Mouse (Mus musculus): ENCODE results near the gene Fras1. TPM values are rescaled to one million over a fixed set of nuclear protein-coding genes. Genes with fewer than 3 reads are reported as not detected.

Gene Fras1
- total RNA-seq, 2 experiments from 2014 or later, result 6.5 to 6.8 TPM

DNA sequence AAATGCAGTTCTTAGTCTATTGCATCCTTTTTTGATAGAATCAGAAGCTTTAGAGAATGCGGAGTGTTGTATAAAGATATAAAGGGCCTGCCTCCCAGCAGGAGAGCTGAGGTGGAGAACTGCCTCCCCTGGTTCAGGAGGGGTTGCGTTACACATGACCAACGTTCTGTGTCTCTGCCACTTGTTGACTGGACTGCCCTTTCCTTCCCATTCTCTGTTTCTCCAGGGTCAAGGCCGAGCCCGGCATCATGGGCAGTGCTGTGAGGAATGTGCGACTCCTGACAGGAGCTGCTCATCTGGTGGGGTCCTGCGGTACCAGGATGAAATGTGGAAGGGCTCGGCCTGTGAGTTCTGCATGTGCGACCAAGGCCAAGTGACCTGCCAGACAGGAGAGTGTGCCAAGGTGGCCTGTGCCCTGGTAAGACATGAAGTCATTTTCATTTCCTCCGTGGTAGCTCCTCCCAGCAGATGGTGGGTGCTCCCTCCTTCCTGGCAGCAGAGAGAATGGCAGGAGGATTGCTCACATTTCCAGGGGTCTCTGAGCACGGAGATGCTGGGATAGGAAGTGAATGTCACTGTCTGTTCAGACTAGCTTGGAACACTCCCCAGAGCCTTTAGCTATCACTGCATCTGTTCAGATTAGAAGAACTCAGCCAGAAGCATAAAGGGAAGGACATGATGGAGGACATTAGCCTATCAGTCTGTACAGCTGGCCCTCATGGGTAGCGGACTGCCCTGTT, 181.4 kb downstream of the Fras1 start:
- DNase-seq, result no peak
- intact Hi-C loops (cut with DNase I), result no loop called here

DNA sequence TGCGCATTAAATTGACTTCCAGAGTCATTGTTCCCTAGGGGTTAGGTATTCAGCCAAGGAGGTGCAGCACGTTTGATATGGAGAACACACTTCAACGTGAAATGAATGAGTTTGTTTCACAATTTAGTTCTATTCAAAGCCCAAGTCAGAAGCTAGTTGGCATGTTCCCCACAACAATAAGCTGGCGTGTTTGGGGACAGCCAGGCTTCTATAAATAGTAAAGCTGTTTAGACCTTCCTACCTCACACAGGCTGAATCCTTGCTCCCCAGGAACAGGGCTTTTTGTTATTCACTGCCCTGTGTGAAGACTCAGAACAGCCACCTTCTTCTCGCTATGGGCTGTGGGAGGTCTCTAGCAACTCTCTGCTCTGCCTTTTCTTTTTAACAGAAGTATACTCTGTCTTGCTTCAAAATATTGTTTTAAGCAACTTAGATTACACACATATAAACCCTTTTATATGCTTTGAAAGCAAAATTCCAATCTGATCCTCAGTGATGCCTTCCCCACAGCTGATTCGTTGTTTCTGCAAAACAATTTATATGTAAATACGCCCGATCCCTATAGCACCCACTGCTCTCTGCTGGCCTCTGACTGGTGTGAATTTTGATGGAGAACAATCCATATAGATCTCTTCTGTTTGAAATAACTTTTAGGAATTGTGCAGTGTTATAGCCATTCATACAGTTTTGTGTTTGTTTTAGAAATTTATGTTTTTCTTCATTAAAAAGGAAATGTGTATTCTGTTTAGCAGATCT, 184.5 kb downstream of the Fras1 start:
- peak; percentile 28 to 31 for DNase-seq
- intact Hi-C loops (cut with DNase I), result no loop called here

DNA sequence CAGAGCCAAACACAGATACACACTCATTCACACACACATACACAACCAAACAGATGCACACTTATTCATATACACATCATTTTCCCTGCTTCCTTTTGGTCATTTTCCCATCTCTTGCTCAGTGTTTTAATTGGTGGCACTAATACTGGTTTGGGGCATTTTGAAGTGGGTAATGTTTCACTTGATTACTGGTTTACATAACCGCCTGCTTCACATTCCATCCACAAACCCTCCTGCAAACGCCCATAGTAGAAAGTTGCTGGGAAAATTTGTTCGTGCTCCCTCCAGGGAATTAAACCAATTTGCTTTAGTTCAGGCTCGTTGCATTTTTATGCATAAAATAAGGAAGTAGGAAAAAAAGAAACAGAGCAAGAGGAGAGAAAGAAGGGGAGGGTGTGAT, 200.8 kb downstream of the Fras1 start:
- no peak for DNase-seq
- intact Hi-C loops (cut with DNase I), result no loop called here

DNA sequence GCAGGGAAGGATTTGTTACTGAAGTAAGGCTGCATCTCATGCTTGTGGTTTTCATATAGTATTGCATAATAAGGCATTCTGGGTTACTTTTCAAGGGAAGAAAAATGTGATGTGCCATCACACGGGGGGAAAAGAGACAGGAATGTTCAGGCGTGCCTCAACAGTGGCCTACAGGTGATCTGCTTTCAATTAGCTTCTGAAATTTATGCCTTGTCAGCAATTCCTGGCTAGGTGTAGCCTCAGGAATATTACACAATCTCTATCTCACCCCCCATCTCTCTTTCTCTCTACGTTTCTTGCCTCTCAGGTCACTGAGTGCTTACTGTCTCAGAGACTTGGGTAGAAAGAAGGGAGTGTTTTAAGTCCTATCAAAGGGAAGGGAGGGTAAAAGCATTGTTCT, 204.9 kb downstream of the Fras1 start:
- intact Hi-C loops (cut with DNase I), result no loop called here
- DNase-seq, result no peak

DNA sequence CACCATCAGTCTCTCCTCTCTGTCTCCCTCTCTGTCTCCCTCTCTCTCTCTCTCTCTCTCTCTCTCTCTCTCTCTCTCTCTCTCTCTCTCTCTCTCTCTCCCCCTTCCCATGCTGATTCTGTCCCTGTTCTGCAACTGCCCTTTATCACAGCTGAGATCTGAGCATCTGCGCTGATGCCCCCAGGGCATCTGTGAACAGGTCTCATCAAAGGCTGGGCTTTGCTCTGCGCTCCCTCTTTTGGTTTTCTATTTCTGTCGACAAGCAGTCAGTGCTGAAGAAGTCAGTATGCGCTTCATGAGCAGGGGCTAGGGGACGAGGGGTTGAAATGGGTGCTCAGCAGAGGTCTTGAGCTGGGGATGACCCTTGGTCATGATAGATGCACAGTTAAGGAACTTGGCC, 206.2 kb downstream of the Fras1 start:
- DNase-seq, result peak in 1 of 2 experiments; percentile 5
- intact Hi-C loops (cut with DNase I), result no loop called here

DNA sequence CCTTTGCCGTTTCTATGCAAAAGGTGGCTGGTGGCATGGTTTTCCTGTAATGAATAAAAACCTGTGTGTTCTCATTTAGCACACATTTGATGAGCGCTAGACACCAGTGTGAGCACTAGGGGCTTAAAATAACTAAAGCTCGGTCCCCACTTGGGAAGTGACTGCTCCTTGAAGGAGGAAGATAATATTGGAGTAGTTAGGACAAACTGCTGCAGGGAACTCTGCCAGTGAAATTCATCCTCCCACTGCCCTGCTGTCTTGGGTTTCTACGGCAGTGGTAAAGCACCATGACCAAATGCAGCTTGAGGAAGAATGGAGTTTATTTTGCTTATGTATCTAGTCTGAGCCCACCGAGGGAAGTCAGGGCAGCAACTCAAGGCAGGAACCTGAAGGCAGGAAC, 211.0 kb downstream of the Fras1 start:
- intact Hi-C loops (cut with DNase I), result no loop called here
- no peak for DNase-seq

DNA sequence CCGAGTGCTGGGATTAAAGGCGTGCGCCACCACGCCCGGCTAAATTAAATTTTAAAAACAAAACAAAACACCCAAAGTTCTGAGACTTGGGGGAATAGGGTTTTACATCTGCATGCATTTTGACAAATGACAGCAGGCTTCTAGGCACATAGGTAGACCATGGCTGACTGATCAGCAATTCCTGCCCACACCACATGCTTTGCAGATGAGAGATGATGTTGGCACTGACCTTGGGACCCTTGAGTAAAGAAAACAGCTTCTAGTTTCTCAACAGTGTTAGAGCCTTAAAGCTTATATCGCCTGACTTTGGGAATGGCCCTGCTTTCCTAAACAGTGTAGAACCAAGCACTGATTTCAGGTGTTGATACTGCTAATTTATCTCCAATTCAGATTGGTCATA, 216.9 kb downstream of the Fras1 start:
- intact Hi-C loops (cut with DNase I), result no loop called here
- DNase-seq, result no peak

DNA sequence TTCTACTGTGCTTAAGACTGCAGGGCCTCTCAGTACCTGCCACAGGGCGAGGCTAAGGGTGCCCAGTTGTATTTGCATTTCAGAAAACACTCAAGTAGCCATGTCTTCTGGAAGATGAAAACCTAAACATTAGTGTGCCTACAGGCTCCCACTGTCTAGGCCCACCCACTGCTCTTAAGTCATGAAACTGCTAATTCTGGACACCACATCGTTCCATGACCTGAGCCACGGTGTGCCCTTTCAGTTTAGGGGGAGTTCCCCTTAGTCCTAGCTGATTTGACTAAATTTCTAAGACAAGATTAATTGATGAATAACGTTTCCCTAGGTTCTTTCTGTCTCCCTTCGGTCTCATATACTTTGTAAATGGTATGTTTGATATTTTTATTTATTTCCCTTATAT, 222.0 kb downstream of the Fras1 start:
- intact Hi-C loops (cut with DNase I), result no loop called here
- no peak for DNase-seq

DNA sequence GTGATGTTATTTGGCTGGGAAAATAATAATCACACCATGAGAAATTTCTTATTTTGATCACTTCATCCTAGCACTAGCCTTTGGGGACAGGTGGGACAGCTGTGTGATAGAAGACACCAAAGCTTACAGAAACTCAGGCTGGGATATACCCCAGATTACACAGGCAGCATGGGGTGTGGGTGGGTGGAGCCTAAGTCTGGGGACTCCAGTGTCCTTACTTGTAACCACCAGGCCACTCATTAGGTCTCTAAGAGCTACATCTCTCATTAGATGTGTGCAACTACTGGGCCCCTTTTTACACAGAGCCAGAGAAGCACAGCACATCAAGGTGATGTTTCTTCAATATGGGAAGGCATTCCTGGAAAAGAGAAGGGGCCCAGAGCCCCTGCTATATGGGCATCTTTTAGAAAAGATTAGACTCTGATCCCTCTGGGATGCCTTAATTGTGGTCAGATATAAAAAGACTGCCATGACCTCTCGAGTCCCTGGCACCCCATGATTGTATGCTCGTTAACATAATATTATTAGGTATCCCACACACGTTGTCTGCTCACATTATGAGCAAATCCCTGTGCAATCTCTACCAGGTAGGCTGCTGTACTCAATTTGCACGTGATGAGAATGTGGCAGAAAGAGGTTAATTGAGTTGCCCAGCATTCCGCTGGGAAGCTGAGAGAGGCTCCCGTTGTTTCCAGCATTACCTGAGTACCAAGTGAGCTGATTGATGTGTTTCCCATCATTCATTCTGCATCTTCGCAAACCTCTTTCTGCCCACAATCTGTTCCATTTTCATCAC, 230.4 kb downstream of the Fras1 start:
- intact Hi-C loops (cut with DNase I), result no loop called here
- no peak for DNase-seq

DNA sequence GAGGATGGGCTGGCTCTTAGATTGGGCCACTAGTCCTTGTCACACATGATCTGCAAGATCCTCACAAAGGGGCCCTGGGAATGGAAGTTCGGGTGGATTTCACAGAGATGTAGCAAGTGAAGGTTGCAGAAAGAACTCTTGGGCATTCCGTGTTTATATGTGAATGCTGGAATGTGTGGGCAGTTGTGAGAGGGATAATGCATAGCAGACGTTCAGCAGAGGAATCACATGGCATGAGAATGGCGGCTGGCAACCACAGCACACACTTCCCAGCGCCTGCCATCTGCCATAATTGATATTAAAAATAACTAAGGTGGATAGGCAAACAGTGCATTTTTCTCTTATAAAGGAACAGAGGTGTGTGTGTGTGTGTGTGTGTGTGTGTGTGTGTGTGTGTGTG, 234.3 kb downstream of the Fras1 start:
- no peak for DNase-seq
- intact Hi-C loops (cut with DNase I), result no loop called here

DNA sequence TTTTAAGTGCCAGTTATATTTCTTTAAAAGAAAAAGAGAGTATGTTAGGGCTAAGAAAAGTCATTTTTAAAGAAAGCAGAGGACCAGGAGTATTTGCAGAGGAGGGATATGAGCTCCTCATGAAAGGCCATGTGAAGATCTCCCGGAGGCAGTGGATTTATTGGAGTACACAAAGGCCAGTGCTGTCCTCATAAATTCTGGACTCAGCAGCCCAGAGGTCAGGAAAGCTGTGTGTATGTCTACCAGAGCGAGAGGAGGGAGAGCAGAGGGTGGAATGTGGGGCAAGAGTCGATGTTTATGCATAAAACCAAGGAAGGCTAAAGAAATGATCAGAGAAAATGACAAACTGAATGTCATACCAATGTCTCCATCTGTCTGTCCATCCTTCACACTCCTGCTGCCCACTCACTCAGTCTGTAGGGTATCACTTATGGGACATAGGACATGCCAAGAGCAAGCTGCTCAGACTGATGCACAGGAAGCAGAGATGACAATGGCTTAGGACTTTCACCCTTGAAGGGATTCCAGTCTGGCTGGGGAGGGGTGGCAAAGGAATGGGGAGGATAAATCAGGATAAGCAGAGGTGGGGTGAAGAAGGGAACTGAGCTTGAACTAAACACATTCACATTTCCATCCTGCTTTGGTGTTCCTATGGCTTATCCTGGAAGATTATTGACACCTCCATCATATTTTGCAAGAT, 235.0 kb downstream of the Fras1 start:
- intact Hi-C loops (cut with DNase I), result no loop called here
- DNase-seq, result no peak

DNA sequence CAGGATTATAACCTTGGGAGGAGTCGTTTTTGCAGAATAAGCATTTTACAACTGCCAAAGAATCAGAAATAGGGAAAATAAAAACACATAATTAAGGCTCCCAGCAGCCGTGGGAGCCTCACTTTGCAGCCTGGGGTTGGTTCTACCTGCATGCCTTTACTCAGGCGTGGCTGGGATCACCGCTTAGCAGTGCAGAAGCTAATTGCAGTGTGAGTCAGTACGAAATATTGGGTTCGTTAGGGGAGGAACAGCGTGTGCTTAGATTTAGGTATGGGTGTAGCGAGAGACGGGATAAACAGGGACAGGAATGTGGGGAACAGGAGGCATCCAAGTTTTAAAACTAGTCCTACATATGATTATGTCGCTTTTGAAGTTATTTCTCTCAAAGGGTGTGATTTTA, 238.3 kb downstream of the Fras1 start:
- intact Hi-C loops (cut with DNase I), result no loop called here
- DNase-seq, result no peak

DNA sequence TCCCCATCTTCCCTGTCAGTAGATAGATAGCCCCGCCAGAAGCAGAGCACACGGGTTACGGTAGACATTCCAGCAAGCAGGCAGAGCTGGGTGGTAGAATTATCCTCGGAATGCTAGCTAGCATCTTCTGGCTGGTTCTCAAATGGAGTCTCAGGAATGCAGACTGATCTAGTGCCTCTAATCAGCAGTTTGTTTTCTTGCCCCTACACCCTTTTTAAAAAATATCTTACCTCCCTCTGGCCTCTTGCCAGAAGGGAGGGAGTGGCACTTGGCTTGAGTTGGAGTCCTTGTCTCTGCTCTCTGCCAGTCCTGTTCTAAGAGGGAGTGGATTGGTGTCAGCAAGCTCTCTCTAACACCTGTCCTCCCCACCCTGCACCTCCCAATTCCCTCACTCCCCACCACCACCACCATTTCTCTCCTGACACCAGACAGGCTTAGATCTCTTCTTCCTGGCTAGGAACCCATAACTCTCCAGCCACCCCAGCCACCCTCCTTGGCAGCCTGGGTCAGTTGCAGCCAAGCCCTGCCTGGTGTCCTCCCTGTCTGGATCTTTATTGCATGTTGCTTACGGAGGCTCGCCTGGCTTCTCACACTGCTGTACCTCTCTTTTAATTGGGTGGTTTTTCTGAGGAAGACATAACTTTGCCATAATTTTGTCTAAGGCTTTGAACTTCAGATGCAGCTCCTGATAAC, 243.3 kb downstream of the Fras1 start:
- DNase-seq, result peak; percentile 26 to 40
- intact Hi-C loops (cut with DNase I), result no loop called here

DNA sequence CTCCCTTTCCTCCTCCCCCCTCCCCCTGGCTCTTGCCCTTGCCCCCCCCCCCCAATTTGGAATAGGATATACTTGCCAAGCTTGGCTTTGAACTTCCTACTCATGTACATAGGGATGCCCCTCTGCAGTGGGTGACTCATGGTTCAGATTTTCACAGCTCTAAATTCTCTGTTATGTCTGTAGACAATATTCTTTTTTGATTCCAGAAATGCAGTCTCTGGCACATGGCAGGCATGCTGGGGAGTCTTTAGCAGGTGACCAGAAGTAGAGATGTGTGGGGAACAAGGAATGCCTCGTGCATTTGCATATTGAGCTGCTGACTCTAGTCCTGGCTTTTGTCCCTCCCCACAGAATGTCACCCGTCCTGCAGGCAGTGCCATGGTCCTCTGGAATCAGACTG, 244.3 kb downstream of the Fras1 start:
- DNase-seq, result no peak
- intact Hi-C loops (cut with DNase I), result no loop called here

DNA sequence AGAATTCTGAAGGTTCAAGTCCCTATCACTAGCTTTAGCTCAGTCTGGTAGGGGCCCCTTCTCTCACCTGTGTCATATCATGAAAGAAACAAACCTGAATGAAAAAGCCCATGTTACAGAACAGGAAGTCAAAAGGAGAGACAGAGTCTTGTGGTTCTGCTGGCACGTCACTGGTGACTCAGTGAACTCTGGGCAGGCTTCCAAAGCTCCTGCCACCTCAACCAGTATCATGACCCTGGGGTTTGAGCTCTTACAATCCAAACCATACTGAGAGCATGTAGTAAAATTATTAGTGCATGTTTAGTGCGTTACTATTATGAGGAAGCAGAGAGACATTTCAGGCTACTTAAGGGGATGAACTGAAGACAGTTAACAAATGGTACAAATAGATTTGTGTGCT, 246.5 kb downstream of the Fras1 start:
- DNase-seq, result peak in 1 of 2 experiments; percentile 13
- intact Hi-C loops (cut with DNase I), result no loop called here

DNA sequence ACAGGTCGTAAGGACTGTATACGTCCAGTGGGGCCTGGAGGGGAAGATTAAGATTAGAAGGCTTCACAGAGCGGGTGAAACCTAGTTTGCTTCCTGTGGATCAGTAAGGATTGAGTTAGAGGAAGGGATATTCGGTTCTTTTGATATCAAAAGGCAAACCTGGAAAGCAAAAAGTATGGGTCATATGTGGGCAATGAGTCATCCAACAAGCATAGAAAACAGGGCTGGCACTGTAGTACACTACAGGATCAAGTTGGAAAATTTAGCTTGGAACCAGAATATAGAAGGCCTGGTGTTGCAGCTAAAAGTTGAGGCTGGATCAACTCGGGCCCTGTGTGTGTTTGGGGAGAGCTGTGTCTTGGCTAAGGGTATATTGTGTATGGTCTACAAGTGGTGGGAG, 246.9 kb downstream of the Fras1 start:
- no peak for DNase-seq
- intact Hi-C loops (cut with DNase I), result no loop called here

DNA sequence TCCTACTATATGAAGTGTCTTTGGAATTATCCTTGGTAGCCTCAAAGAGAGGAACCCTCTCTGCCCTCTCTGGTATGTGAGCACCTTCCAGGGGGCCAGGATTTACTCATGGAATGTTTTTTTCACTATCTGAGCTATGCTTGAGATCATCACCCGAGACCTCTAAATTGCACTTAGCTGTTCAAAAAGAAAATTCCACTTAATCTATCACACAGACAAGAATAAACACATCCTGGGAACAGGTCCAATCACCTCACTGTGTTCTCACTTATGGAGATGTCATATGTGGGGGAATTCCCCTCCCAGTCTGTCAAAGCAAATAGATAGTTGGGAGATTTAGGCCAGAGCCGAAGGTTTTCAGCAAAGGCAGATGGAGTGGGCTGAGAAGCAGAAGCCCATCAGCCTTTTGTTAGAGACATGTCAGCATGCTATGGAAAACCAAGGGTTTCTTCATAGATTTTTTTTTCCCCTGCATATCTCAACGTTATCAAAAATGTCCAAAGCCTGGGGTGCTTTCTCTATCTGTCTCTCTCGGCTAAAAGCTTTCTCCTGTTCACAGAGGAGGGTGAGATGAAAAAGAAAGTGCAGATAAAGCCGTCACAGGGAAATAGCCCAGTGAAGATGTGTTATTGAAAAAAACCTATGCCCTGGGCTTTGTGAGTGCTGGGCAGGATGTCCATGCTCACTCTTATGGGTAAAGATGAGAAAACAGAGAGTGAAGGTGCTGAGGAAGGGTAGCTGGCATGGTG, 249.0 kb downstream of the Fras1 start:
- no peak for DNase-seq
- intact Hi-C loops (cut with DNase I), result no loop called here

DNA sequence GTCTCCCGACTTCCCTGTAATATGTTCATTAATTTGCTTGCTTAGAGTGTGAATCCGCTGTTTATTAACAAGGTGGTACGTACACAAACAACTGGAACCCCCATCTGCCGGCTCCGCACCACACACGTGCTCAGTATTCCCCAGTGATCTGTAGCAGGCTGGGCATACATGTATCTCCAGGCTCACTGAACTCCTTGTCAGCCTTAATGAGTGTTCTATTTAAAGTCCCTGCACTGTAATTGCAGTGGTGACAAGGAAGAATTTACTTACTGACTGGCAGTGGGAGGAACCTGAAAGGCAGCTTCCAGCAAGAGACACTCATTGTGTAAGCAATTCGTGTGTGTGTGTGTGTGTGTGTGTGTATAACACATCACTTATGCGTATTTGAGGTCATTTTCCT, 256.1 kb downstream of the Fras1 start:
- DNase-seq, result peak; percentile 3 to 10
- intact Hi-C loops (cut with DNase I), result no loop called here

DNA sequence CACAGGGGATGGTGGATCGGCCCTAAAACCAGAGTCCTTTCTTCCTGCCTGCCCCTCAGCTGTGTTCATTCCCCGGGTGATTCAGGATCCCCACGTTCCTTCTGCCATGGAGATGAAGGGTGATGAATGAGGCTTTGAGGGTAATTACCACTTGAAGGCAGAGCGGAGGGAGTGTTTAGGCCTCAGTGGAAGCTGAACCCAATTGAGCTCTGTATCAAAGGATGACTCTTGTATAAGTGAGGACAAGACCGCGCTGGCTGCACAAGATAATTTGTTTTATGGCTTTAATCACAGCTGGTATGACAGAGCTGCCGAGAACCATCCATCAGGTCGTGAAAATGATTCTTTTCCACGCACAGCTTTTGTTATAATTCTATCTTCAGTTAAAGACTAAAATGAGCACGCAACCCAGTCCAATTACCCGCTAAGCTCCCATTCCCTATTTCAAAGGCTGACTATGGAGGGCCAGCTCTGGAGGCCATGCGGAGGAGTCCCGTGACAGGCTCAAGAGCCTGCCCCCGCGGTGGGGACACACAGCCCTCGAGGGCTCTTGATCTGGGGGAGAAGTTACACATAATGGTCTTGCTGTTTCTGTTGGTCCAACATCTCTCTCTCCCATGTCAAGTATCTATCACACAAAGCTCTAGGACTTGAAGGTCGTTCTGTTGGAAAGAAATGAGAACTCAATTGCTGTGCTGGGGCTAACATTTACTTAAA, 261.5 kb downstream of the Fras1 start:
- intact Hi-C loops (cut with DNase I), result no loop called here
- DNase-seq, result no peak

Measured in heart, postnatal 10 days (tissue).